Mouse (Mus musculus): ENCODE data around the gene Pigw. TPM values are rescaled to one million over a fixed set of nuclear protein-coding genes. Genes with fewer than 3 reads are reported as not detected.

Gene Pigw
- polyA plus RNA-seq (2017; shearing (Covaris generic)), result 1 to 10 TPM; 4.8 to 7.2 TPM

DNA sequence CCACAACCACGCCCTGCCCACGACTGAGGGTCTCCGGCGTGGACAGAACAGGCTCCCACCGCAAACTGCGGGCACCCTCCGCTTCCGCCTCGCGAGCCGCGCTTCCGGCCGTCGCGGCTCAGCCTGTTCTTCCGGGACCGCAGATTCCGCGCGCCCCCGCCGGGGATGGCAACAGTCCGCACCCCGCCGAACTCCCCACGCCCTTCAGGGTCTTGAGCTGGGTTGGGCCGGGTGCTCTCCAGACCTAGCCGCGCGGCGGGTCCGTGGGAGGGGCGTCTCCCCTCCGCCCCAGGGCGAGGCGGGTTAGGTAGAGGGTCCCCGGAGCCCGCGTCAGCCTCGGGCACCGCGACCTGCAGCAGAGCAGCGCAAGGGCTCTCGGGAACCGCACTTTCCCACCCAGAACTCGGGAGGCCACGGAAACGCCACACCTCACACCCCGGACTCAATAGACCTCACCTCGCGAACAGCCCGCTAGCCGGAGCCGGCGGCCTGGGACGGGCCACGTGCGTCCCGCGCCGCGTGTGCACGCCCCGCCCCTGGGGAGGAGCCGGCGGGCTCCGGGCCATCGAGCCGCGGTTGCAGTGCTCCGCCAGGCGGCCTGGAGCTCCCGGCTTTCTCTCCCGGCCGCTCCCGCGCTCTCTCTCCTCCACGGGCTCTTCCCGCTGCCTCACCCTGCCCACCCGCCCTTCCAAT lies at the start of gene Pigw, which contains the start of gene Myo19:
Pigw (minus strand) TSS at position 514 of the 693 bp plus-strand sequence.
Myo19 (plus strand) TSS at position 377 of the 693 bp plus-strand sequence.

DNA sequence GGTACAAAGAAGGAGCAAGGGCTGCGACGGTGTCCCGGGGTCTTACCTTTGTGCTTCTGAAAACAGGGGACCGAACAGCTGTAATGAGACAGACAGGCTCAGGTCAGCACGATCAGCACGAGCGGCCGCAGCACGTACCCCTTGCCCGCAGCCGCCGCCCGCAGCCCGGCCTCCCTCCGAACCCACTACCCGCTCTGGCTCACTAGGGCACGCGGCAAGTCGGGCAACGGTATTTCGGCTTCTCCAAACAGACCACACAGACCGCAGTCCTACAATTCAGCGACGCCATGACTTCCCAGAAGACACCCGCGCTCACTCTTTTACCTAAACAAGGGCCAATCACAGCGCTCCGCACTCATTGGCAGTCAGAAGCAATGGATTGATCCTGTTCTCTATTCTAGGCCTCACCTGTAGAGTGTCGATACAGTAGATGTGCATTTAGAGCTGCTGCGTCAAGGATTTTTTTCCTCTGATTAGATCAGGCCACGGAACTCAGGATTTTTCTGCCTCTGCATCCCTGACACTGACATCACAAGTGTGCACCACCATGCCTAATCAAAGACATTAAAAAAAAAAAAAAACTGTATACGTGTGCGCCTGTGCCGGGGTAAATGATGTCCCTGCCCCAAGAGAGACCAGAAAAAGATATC lies 36.1 kb upstream of the Pigw start, which contains the start of gene Znhit3:
Znhit3 (minus strand) TSS at position 314 of the 650 bp plus-strand sequence.

DNA sequence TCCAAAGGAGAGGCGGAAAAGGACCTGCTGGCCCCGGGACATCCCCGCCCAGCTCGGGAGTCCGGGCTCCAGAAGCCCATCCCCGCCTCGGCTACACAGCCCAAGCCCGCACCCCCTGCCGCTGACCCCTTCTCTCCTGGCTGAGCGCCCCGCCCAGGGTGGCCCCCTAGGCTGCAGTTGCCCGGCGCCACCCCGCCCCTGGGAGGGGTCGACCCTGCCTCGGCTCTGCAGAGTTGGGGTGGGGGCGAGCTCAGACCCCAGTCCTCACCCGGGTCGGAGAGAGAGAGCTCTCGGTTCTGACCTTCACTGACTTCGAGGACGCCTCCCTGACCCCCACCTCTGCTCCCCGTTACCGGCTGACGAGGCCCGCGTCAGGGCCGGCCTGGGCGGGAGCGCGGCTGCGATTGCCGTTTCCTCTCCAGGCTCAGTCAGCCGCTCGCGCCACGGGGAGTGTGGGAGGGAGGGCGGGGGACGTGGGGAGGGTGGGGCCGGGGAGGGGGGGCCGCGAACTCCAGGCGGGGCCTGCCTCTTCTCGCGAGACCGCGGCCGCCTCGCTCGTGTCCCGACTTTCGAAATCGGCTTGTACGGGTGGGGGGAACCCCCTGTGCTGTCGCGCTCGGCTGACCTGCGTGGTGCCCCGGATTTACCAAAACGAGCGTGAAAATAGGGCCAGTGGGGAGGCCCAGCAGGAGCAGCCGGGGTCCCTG lies 9.6 kb downstream of the Pigw start, which contains the start of gene Ggnbp2:
Ggnbp2 (minus strand) TSS at position 481 of the 707 bp plus-strand sequence.

DNA sequence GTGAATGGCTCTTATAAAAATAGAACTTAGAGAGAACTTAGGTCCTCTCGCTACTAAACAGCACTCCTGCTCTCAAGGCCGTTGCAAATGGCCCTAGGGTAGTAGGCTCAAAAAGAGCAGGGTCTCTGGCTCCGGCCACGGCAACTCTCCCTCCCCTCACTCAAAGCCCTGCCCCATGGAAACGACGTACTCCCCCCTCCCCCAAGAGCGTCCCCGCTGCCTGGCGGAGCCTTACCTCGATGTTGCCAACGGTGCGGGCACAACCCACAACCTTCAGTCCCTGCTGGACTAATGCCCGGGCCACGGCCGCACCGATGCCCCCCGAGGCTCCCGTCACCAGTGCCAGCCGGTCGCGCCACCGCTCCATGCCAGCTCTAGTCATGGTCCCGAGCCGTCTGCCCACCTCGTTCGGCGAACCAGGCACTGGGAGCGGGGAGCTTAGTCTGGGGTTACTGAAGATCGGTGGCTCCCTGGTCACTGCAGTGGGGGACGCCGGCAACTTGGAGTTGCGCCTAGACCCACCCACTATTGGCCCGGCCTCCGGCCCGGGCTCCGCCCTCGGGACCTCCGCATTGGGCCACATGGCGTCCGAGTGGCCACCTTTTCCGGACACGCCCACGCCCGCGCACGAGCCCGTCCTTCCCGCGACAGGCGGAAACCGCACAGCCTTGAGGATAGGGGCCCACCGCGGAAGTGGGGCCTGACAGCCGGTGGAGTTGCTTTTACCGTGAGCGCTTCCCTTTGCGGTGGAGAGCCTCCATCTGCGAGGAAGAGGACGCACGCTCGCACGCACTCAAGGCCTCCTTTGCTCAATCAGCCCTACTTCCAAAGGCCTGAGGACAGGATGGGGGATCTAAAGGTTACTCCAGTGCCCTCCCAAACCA lies 51.3 kb downstream of the Pigw start, which contains the start of gene Dhrs11:
Dhrs11 (minus strand) TSS at position 479 of the 884 bp plus-strand sequence.

Other genes starting within 250 kb of the Pigw start
- gene Mrm1, start 60.8 kb downstream of the Pigw start, polyA plus RNA-seq (2017; shearing (Covaris generic)), result 10 to 100 TPM; 11.8 to 19.5 TPM
- gene Dhrs11, start 51.3 kb downstream of the Pigw start, polyA plus RNA-seq (2017; shearing (Covaris generic)), result 10 to 100 TPM; 20.8 to 23.2 TPM
- 100 to 1,000 TPM; 168 to 171 TPM for gene Ggnbp2, start 9.5 kb downstream of the Pigw start, polyA plus RNA-seq (2017; shearing (Covaris generic))
- gene Myo19, start 137 bp downstream of the Pigw start, polyA plus RNA-seq (2017; shearing (Covaris generic)), result 1 to 10 TPM; 1.7 to 2.9 TPM
- 10 to 100 TPM; 21.1 to 30.8 TPM for gene Znhit3, start 36.1 kb upstream of the Pigw start, polyA plus RNA-seq (2017; shearing (Covaris generic))
- gene Car4, start 77.5 kb upstream of the Pigw start, polyA plus RNA-seq (2017; shearing (Covaris generic)), result not detected

Data from activated CD4-positive, CD25-positive, alpha-beta regulatory T cell (primary cell).